Mouse (Mus musculus) gastrocnemius, postnatal 25 days (tissue): ENCODE data around the gene Cxcl16. TPM values are rescaled to one million over a fixed set of nuclear protein-coding genes. Genes with fewer than 3 reads are reported as not detected.
"Not testable (repeated sequence)": the region's sequence is repeated elsewhere in the genome, so short reads cannot be mapped to it uniquely, and the experiment has no call there.

Source experiments
- DNase-seq: peaks from one replicate; pipeline ENCODE4 v3.0.0; 2022
- long read RNA-seq, 2 experiments: library from polyadenylated mRNA; stranded (forward); transcript quantifications; one replicate each; pipeline ENCODE4 v2.0.0; 2021
- total RNA-seq, 2 experiments: library from RNA; stranded (reverse); gene quantifications; 1 replicate in 1 of 2; 2 replicates in 1 of 2; pipeline ENCODE4 v1.2.3; 2021

The Cxcl16 gene
- 1 to 10 TPM; 1.3 to 2.0 TPM for total RNA-seq
- long read RNA-seq, experiment 1 = 0 reads
- long read RNA-seq, experiment 2, partial matches to known transcripts = 2 of 6 reads
- long read RNA-seq, experiment 2, other reads (novel, unspliced or antisense) = 1 of 6 reads

DNA sequence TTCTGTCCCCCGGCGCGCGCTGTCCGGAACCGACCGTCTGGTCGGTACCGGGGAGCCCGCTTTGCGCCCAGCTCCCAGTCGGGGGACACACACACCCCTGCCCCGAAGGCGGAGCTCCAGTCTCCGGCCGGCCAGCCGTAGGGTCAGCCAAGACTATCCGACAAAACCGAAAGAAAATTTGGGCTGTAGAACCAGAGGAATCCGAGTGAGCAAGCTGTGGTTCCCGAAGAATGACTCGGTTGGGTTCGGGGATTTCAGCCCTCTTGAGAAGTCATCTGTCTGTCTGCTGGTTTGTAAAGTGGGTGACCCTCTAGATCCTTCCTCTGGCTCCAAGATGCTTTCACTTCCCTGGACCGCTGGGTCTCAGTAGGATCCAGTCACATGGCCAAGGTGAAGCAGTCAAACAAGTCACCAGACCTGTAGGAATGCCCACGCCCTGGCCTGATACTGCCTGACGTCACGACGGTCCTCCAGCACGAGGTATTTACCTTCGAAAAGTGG, at the start of gene Cxcl16:
Cxcl16 (minus strand) TSS at position 384 of the 501 bp plus-strand sequence.
- DNase-seq = peak; percentile 50

DNA sequence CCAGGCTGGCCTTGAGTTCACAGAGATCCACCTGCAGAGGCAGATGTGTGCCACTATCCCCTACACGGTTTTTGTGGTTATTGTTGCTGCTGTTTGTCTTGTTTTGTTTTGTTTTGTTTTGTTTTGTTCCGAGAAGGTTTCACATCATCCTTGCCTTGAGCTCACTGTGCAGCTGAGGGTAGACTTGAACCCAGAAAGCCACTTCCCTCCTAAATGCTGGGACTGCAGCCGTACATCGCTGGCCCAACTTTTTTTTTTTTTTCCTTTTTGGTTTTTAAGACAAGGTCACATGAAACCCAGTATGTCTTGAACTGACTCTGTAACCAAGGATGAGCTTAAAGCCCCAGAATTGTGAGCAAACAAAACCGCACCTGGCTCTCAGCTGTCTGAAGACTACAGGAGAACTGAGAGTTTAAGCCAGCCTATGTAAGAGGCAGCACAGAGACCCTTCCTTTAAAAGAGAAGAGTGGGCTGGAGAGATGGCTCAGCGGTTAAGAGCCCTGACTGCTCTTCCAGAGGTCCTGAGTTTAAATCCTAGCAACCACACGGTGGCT, 47.3 kb upstream of the Cxcl16 start:
- no peak for DNase-seq

DNA sequence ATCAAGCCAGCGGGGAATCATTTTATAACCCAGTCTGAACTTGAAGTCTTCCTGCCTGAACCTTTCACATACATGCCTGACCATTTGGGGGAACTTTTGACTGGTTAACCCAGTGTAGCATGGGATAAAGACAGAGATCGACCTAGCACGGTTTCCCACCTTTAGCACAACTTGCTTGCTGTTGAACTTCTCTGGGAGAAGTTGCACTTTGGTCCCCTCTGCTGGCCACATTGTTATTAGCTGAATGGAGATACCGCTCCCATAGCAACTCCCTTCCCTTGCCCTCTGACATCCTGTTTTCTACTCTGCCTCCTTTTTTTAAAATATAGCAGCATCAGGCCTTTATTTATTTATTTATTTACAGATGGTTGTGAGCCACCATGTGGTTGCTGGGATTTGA, 46.6 kb upstream of the Cxcl16 start:
- peak; percentile 45 for DNase-seq

GRCm38 (mm10) chr11:70504970-70505369, 45.2 kb upstream of the Cxcl16 start, which contains the start of gene Tm4sf5:
TSS of gene Tm4sf5 (plus strand) at chr11:70505244.
- DNase-seq = no peak

GRCm38 (mm10) chr11:70502018-70502417, 42.2 kb upstream of the Cxcl16 start:
- no peak for DNase-seq

DNA sequence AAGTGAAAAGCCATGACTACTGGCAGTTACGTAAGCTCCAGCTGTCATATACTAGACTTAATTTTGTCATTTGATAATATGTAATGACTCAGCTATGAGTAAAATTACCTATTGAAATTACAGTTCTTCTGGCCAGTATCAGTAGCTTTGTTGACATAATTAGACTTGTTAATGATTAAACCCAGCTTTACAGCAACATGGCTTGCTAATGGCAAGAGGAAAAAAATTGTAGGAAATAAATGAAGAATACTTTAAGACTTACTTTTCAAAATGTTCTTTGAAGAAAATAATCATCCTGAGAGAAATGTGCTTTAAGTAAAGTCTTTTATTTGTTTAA, 40.7 kb upstream of the Cxcl16 start:
- DNase-seq = no peak

DNA sequence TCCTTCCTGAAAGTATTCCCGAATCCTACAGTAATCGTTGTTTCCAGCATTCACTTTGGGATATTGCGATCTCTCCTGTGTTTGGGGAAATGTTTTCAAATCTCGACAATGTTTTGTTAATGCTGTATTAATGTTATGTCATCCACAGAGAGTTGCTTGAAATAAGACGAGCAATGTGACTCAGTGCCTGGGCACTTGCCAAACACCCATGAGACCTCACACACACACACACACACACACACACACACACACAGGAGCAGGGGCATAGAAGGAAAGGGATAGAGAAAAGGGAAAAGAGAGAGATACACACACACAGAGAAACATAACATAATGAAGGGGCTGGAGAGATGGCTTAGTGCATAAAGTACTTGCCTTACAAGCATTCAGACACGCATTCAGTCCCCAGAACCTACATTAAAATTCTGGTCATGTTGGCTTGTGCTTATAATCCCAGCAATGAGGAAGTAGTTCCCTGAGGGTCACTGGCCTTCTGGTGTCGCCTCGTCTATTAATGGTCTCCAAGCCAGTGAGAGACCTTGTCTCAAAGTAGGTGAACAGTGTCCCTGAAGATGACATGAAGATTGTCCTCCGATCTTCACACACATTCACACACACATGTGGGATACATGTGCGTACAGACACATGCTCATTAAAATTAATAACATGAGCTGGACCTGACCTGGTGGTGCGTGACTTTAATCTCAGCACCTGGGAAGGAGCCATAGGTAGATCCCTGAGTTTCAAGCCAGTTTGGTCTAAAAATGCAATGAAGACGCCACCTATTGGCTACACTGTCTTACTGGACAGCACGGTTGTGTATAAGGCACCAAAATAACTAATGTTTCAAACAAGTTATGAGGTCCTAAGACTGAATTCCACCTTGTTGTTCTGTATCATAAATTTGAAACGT, 40.0 kb upstream of the Cxcl16 start:
- DNase-seq = no peak

DNA sequence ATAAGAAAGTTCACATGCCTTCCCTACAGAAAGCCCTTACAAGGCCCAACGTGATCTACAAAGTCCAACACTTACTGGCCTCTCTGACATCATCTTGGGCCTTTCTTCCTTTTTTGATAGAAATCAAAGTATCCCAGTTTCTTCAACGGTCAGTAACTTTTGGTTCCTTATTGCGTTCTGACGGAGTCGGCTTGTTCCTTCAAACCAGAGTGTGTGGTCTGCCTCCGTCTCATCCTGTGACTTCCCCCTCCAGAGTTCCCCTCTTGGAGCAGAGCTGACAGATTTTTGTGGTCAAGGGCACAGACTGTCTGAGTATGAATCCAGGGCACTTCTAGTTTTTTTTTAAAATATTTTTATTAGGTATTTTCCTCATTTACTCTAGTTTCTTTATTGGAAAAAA, 29.9 kb upstream of the Cxcl16 start:
- no peak for DNase-seq

DNA sequence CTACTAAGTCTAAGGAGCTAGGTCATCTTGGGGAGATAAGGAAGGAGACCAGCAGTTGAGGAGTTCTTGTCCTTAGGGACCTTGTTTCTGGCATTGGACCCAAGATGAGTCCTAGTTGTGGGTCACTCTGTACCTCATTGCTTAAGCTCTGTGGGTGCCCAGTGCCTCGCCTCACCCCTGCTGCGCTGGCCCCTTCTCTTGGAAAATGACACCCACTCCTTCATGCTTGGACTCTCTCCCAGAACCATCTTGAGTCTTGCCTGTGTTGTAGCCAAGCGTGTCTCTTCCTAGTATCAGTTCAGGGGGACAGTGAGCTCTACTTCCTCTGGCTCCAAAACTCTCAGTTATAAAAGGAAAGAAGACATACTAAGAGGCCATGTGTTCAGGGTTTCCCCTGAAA, 29.4 kb upstream of the Cxcl16 start:
- peak; percentile 67 for DNase-seq

DNA sequence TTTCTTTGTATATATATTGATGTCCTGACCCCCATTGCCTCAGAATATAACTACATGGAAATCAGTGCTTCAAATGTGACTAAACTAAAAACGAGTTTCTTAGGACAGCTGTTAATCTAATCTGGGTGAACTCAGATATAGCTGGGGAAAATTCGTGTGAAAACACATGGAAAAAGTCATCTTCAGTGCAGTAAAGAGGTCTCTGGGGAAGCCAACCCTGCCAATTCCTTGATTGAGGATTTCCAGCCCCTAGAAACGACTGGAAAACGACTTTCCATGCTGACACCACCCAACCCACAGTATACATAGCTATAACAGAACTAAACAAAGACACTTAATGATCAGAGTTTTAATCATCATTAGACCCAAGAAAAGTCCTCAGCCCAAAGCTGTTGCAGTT, 28.0 kb upstream of the Cxcl16 start:
- DNase-seq = peak; percentile 13

GRCm38 (mm10) chr11:70485498-70485897, 25.7 kb upstream of the Cxcl16 start:
- DNase-seq = no peak

DNA sequence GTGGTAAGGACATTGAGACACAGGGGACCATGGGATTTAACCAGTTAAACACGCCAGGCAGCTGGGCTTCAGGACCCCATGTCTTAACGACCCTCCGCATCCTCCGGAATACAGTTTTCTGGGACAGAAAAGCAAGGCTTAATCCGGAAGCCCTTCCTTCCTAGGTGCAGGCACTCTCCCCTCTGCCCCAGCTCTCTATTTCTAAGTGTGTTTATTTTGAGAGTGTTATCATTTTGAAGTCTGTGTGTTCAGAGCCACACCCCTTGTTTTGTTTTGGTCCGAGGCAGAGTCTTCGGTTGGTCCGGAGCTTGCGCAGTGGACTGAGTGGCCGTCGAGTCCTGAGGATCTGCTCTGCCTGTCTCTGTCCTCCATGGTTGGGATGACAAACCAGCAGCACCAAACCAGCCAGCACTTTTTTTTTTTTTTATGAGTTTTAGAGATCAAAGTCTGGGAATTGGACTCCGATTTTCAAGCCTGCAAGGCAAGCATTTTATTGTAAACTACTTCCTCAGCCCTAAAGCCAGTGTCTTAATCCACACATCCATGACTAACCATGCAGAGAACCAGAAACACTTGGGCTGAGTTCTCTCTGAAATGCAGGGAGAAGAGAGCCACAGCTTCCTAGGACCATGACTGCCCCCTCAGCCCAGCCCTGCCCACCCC, 15.2 kb upstream of the Cxcl16 start:
- DNase-seq = no peak

DNA sequence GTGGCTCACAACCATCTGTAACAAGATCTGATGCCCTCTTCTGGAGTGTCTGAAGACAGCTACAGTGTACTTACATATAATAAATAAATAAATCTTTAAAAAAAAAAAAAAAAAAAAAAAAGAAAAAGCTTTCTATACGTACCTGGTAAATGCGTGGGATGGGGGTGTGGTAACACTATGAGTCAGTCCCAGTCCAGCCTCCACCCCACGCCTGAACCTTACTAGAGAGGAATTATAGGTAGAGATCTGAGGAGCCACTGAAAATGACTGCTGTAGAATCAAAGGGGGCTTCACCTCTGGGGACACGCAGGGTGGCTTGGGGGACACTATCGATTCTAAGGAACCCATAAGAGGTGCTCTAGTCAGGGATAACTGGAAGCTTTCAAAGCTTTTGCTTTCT, 13.5 kb upstream of the Cxcl16 start:
- DNase-seq = not testable (repeated sequence)

GRCm38 (mm10) chr11:70472716-70473115, 12.9 kb upstream of the Cxcl16 start:
- DNase-seq = no peak

DNA sequence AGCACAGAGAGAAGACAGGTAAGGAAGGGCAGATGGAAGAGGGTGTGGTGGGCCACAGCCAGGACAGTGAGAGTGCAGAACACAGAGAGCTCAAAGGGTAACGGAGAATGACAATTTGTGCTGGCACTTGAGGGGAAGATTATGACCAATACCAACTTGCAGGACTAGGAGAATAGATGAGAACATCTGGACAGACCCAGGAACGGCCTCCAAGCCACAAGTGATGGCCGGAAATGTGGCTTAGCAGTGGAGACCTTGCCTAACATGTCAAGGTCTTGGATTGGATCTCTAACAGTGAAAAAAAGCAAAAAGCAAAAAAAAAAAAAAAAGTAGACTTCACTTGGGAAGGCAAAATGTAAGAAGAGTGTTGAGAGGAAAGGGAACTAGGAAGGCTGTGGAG, 10.0 kb upstream of the Cxcl16 start:
- no peak for DNase-seq

- no peak for DNase-seq
These were observed 8.3 kb upstream of the Cxcl16 start for GRCm38 (mm10) chr11:70467902-70468619.

GRCm38 (mm10) chr11:70465824-70466223, 6.0 kb upstream of the Cxcl16 start:
- DNase-seq = no peak

DNA sequence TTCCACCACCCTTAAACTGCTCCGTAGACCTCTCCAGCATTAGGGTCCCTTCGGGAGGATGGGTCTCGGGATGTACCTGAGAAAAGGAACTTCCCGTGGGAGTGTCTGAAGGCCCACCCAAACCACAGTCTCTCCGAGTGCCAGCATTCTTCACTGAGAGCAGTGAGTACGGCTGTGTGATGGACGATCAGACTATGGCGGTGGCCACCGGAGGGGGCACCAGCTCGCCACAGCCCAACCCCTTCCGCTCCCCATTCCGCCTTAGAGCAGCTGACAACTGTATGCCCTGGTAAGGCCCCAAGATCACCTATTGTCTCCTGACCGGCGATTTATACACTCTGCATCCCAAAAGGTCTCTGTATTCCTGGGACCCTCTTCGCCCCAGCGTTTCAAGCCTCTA, 5.4 kb upstream of the Cxcl16 start:
- no peak for DNase-seq

GRCm38 (mm10) chr11:70463970-70464369, 4.2 kb upstream of the Cxcl16 start:
- DNase-seq = no peak

GRCm38 (mm10) chr11:70458688-70459600, 840 bp downstream of the Cxcl16 start, which contains the start of gene Zmynd15:
TSS of gene Zmynd15 (plus strand) at chr11:70459433.
- DNase-seq = no peak
